Mouse (Mus musculus) MEL-GATA-1-ER (cell line): ENCODE measurements around the gene Prpf4b.
A peak's percentile ranks its signal among the peaks of the same experiment; 100 is the strongest.
"Not testable (repeated sequence)": the region's sequence is repeated elsewhere in the genome, so short reads cannot be mapped to it uniquely, and the experiment has no call there.

Experiments used
- DNase-seq: peaks from one replicate; pipeline ENCODE4 v3.0.0-alpha.2; 2012; ENCODE audit warnings: low read depth; ENCODE audit errors: extremely low read depth

Gene Prpf4b

GRCm38 (mm10) chr13:34875166-34875710 is at the start of gene Prpf4b:
TSS of gene Prpf4b (plus strand) at chr13:34875302.
- DNase-seq: peak; percentile 78

DNA sequence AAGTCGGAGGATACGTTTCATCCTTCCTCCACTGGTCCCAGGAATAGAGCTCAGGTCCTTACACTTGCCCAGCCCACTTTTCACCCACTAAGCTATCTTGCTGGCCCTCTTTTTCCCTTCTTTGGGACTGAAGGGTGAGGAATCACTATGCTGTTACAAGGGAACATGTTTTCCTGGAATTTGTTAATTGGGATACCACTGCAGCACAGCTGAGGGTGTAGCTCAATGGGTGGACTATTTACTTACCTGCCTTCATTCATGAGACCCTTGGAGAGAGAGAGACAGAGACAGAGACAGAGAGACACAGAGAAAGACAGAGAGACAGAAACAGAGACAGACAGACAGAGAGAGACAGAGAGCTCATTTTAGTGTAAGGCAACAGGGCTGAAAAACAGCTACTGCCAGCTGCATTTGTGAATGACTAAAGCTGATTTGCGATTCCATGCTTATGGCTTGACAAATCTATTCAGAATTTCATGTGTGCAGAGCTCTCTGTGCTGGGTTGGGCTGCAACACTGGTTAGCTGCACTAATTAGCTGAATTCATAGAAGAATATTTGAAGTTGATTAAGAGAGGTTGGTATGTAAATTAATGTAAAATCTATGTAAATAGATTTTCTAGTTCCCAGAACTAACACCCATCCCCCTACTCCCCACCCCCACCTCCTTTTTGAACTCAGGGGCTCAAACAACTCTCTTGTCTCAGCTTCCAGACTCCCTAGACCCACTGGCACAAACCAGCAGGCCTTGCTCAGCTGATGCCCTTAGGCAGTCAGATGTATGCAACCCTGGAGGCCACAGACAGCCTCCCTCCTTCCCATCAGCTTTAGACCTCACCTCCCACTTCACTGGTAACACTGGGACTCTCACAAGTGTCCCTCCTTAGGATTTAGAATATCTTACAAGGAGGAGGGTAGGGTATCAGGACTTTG is 48.1 kb upstream of the Prpf4b start:
- no peak for DNase-seq

DNA sequence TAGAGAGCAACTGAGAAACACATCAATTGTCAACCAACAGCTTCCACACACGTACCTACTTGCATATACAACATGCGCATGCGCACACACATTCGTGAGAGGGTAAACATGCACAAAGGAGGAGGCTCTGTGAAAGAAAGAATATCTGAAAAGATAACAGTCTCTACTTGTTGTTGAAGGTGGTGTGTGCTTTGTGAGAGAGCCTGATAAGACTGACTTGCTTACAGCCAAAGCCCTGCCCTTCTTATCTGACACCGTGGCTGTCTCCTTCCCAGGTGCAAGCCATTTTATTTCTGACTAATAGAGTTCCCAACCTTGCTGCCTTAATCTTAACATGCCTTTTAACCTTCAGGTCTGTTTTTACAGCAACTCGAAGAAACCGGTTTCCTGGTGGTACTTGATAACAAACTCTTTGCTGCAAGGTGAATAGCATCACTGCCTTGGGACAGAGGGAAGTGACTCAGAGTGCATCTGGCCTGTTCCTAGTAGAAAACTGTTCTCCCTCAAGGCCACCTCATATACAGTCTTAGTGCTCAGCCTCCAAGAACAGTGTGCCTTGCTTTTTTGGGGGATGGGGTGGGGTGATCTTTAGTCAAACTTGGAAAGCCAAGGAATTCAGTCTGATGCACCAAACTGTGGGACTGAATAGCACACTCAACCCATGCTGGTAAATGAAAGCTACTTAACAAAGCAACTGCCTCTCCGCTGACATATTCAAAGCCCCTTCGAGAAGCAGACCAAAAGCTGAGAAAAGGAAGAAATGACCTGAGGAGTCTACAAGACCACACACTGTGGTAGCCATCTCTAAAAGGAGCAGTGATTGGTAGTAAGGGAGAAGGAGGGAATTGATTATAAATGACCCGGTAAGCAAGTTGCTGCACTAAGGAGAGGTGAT is 46.9 kb upstream of the Prpf4b start:
- DNase-seq: peak; percentile 88

DNA sequence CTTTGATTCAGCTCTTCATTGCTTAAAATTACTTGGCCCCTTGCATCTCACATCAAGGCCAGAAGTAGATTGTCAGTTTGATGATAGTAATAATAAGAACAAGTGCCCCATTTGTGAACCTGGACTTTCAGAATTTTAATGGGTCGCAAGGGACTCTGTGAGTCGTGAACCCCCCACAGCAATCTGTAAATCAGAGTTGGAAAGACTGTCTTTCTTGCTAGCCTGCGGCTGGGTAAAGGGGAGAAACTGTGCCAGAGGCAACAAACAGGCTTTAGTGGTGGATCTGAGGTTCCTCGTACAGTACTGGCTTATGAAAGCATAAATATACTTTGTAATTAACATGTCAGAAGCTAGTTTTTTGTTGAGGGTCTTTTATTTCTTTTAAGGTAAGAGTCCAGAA is 32.3 kb upstream of the Prpf4b start:
- DNase-seq: no peak

DNA sequence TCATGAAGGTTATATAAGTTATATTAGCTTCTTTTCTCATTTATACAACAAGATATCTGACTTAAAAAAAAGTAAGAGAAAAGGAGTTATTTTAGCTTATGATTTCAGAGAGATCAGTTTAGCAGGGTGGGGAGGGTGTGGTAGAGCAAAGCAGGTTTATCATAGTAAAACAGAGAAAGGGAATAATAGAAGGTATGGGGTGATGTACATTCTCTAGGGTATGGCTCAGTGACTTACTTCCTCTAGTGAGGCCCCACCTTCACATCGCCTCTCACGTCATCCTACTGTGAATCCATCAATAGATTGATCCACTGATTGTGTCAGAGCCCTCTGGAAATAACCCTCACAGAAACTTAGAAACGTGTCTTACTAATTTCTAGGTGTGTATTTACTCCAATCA is 24.3 kb upstream of the Prpf4b start:
- no peak for DNase-seq

- DNase-seq: no peak
Observed at GRCm38 (mm10) chr13:34851191-34851784, 23.8 kb upstream of the Prpf4b start.

DNA sequence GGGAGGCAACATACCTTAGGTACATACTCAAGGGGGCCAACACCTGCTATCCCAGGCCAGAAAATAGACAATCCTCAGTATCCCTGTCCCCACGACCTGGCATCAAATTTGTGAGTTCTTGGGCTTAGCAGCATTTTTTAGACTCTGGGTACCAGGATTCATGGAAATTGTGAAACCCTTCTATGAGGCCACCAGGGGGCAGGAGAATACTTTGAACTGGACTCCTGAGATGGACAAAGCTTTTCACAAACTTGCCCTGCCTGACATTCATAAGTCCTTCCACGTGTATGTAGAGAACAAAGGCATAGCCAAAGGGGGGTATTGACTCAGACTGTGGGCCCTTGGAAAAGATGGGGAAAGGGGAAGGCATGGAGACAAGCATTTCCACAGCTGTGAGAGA is 17.6 kb upstream of the Prpf4b start:
- DNase-seq: no peak

GRCm38 (mm10) chr13:34859406-34859805 is 15.7 kb upstream of the Prpf4b start:
- DNase-seq: no peak

DNA sequence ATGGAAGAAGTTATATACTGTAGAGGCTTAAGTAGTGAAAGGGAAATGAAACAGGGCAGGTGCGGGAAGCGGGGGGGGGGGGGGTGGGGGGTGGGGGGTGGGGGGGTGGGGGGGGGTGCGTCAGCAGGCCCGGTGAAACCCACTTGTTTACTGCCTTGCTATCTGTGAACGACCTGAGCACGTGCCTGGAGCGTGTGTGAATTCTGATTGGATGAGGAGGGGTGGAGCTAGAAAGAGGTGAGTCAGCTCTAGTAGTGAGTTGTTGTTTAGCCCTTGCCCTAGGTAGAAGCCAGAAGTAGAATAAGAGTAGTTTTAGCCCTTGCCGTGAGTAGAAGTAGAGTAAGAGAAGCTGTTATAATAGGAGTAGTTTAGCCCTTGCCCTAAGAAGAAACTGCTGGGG is 13.9 kb upstream of the Prpf4b start:
- not testable (repeated sequence) for DNase-seq

GRCm38 (mm10) chr13:34864420-34865169 is 10.5 kb upstream of the Prpf4b start:
- no peak for DNase-seq

DNA sequence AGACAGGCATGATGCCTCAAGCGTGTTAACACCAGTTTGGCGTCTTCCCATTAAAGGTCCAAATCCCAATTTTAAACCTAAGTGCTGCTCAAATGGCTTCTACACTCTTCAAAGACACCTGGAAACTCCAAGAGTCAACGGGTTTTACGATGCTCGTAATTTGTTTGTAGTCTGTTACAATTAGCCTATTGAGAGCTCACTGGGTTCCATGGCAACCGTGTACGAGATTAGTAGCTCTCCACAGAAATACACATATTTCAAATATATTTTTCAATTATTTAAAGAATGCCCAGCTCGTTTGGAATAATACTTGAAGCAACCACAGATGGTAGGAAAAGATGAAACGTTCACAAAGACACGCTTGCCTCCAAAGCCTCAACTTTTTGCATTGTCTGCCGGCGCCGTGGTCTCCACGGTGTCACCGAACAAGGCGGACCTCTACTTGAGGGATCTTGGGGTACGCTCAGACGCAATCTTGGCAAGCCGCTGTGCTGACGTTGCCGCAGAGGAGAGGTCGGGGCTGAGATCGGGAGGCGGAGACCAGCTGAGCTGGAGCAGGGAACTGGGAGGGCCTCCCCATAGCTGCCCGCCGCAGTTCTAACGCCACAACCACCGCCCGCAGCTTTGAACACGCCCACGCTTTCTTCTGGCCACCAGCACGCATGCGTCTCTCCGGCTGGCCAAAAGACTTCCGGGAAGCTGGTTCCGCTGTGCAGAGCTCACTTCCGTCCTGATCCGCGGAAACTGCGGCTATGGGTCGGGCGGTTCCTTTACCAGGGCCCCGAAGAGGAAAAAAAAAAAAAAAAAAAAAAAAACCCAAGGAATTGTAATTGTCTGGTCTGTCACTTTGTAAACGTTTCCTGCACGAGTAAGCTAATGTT is 1.1 kb upstream of the Prpf4b start:
- peak; percentile 94 for DNase-seq

DNA sequence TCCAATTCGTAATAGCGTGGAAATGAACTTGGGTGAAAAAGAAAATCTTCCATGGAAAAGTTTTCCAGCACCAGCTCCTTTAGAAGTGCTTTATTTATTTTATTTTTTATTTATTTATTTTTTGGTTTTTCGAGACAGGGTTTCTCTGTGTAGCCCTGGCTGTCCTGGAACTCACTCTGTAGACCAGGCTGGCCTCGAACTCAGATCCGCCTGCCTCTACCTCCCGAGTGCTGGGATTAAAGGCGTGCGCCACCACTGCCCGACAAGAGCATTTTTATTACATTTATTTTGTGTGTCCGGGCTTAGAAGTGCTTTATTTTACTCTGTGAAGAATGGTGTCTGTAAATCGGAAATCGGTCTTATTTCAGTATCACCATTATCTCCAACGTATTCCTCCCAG is 366 bp upstream of the Prpf4b start:
- not testable (repeated sequence) for DNase-seq

GRCm38 (mm10) chr13:34875741-34876445 is 791 bp downstream of the Prpf4b start:
- no peak for DNase-seq

GRCm38 (mm10) chr13:34876481-34876880 is 1.4 kb downstream of the Prpf4b start:
- no peak for DNase-seq

GRCm38 (mm10) chr13:34892871-34893270 is 17.8 kb downstream of the Prpf4b start:
- DNase-seq: no peak

DNA sequence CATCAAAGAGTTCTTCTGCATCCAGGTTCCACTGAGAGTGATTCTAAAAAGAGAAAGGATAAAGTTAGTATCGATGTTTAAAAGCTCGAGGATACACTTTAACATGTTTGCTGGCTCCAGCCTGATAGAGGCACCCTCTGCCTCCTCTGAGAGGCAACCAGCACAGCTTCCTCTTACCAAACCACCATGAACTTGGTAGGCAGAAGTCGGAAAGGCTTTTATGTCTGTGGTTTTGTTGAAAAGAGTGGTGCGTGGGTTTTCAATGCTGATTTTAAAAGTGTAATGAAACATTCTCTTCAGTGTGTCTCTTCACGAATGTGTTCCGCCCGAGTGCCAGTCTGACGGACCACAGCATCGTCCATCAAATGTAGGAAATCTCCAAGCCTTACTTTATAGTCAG is 39.5 kb downstream of the Prpf4b start:
- DNase-seq: no peak

GRCm38 (mm10) chr13:34916520-34917167 is 41.5 kb downstream of the Prpf4b start:
- no peak for DNase-seq

GRCm38 (mm10) chr13:34924210-34924609 is 49.1 kb downstream of the Prpf4b start, which contains the start of the genes Fam217a and 4933417A18Rik:
TSS of gene Fam217a (minus strand) at chr13:34924310.
TSS of gene 4933417A18Rik (plus strand) at chr13:34924409.
- DNase-seq: no peak
